Mouse (Mus musculus) MEL (cell line): ENCODE data around the gene Dnajb3. TPM values are rescaled to one million over a fixed set of nuclear protein-coding genes. Genes with fewer than 3 reads are reported as not detected.

Experiments
- DNase-seq: peaks from one replicate; pipeline ENCODE4 v3.0.0; 2011; ENCODE audit warnings: low read depth, low spot score
- H3K27ac ChIP-seq: 2 replicates; pipeline ENCODE4 v1.5.1; 2012; ENCODE audit warnings: low read depth, mild to moderate bottlenecking, control low read depth, low read length, moderate library complexity; ENCODE audit not compliant: control insufficient read depth
- H3K27me3 ChIP-seq, 2 experiments: fragments of 150-350 bp in 1 of 2; sonication (generic) in 1 of 2; 2 replicates each; pipeline ENCODE4 v1.6.1; 2012; ENCODE audit warnings: low read length in 2 of 2, mild to moderate bottlenecking in 2 of 2, improper control_type of control experiment in 1 of 2, moderate library complexity in 1 of 2; ENCODE audit not compliant: insufficient read depth in 2 of 2, control insufficient read depth in 1 of 2
- H3K36me3 ChIP-seq, 2 experiments: 2 replicates each; pipeline ENCODE4 v1.6.1; 2012 to 2014; ENCODE audit warnings: low read length in 2 of 2, improper control_type of control experiment in 1 of 2, inconsistent platforms in 1 of 2, mild to moderate bottlenecking in 1 of 2; ENCODE audit not compliant: insufficient read depth in 2 of 2, control insufficient read depth in 1 of 2
- H3K4me1 ChIP-seq, 2 experiments: fragments of 150-350 bp in 1 of 2; sonication (generic) in 1 of 2; 2 replicates each; pipeline ENCODE4 v1.6.1; 2012; ENCODE audit warnings: low read length in 2 of 2, improper control_type of control experiment in 1 of 2, mild to moderate bottlenecking in 1 of 2; ENCODE audit not compliant: insufficient read depth in 2 of 2, control insufficient read depth in 1 of 2
- H3K4me3 ChIP-seq, 2 experiments: fragments of 150-350 bp in 1 of 2; sonication (generic) in 1 of 2; 2 replicates each; pipeline ENCODE4 v1.5.1; 2012; ENCODE audit warnings: low read depth in 2 of 2, low read length in 2 of 2, mild to moderate bottlenecking in 2 of 2, moderate library complexity in 2 of 2, control low read depth in 1 of 2, improper control_type of control experiment in 1 of 2; ENCODE audit not compliant: control insufficient read depth in 1 of 2, insufficient read depth in 1 of 2
- H3K79me2 ChIP-seq: 2 replicates; pipeline ENCODE4 v1.6.1; 2012; ENCODE audit warnings: mild to moderate bottlenecking, low read length, moderate library complexity; ENCODE audit not compliant: control insufficient read depth, poor library complexity, insufficient read depth
- H3K9ac ChIP-seq: 2 replicates; pipeline ENCODE4 v1.6.1; 2012; ENCODE audit warnings: low read depth, mild to moderate bottlenecking, control low read depth, low read length, moderate library complexity; ENCODE audit not compliant: control insufficient read depth, poor library complexity, severe bottlenecking
- H3K9me3 ChIP-seq: fragments of 150-350 bp; sonication (generic); replicated peaks from 2 replicates; pipeline ENCODE4 v1.6.1; 2012; ENCODE audit warnings: mild to moderate bottlenecking, low read length, improper control_type of control experiment, moderate library complexity; ENCODE audit not compliant: insufficient read depth
- CHD2 ChIP-seq: IDR thresholded peaks from 2 replicates; pipeline ENCODE4 v1.6.1; 2011; ENCODE audit warnings: low read length, improper control_type of control experiment
- ETS1 ChIP-seq: IDR thresholded peaks from 2 replicates; pipeline ENCODE4 v1.6.1; 2012; ENCODE audit warnings: low read depth, mild to moderate bottlenecking, inconsistent platforms, low read length, improper control_type of control experiment, moderate library complexity
- JUND ChIP-seq: IDR thresholded peaks from 2 replicates; pipeline ENCODE4 v1.6.1; 2011; ENCODE audit warnings: low read depth, mild to moderate bottlenecking, improper control_type of control experiment, low read length
- MXI1 ChIP-seq: IDR thresholded peaks from 2 replicates; pipeline ENCODE4 v1.6.1; 2011; ENCODE audit warnings: mild to moderate bottlenecking, low read depth, low read length, improper control_type of control experiment
- MYB ChIP-seq: IDR thresholded peaks from 2 replicates; pipeline ENCODE4 v1.6.1; 2011; ENCODE audit warnings: mild to moderate bottlenecking, low read depth, low read length, improper control_type of control experiment
- MYC ChIP-seq: IDR thresholded peaks from 2 replicates; pipeline ENCODE4 v1.6.1; 2011; ENCODE audit warnings: low read depth, mild to moderate bottlenecking, low read length, improper control_type of control experiment, moderate library complexity
- NELFE ChIP-seq: IDR thresholded peaks from 2 replicates; pipeline ENCODE4 v1.6.1; 2011; ENCODE audit warnings: low read depth, low read length, improper control_type of control experiment
- POLR2A ChIP-seq, 2 experiments: IDR thresholded peaks; 2 replicates each; pipeline ENCODE4 v1.6.1; 2011 to 2012; ENCODE audit warnings: low read length in 2 of 2, mild to moderate bottlenecking in 2 of 2, control low read depth in 1 of 2, improper control_type of control experiment in 1 of 2, low read depth in 1 of 2, moderate library complexity in 1 of 2; ENCODE audit not compliant: control insufficient read depth in 1 of 2, insufficient read depth in 1 of 2, poor library complexity in 1 of 2
- POLR2AphosphoS2 ChIP-seq: IDR thresholded peaks from 2 replicates; pipeline ENCODE4 v1.6.1; 2011; ENCODE audit warnings: low read length, improper control_type of control experiment
- POLR2AphosphoS5 ChIP-seq: IDR thresholded peaks from 2 replicates; pipeline ENCODE4 v1.6.1; 2012; ENCODE audit warnings: low read depth, borderline replicate concordance, mild to moderate bottlenecking, inconsistent platforms, low read length, moderate library complexity, mixed read lengths
- RAD21 ChIP-seq: IDR thresholded peaks from 2 replicates; pipeline ENCODE4 v1.6.1; 2011; ENCODE audit warnings: mild to moderate bottlenecking, low read depth, low read length, improper control_type of control experiment
- RCOR1 ChIP-seq: IDR thresholded peaks from 2 replicates; pipeline ENCODE4 v1.6.1; 2012; ENCODE audit warnings: low read depth, mild to moderate bottlenecking, inconsistent platforms, low read length, improper control_type of control experiment
- TAL1 ChIP-seq: IDR thresholded peaks from 2 replicates; pipeline ENCODE4 v1.6.1; 2012; ENCODE audit warnings: mild to moderate bottlenecking, inconsistent platforms, low read length, moderate library complexity, mixed read lengths
- USF1 ChIP-seq: IDR thresholded peaks from 2 replicates; pipeline ENCODE4 v1.6.1; 2014; ENCODE audit warnings: low read depth, mild to moderate bottlenecking, inconsistent platforms, low read length, improper control_type of control experiment, moderate library complexity
- USF2 ChIP-seq, 2 experiments: IDR thresholded peaks; 2 replicates each; pipeline ENCODE4 v1.6.1; 2011 to 2012; ENCODE audit warnings: improper control_type of control experiment in 2 of 2, low read length in 2 of 2, borderline replicate concordance in 1 of 2, inconsistent platforms in 1 of 2, low read depth in 1 of 2, mild to moderate bottlenecking in 1 of 2; ENCODE audit not compliant: insufficient read depth in 1 of 2
- ZKSCAN1 ChIP-seq: IDR thresholded peaks from 2 replicates; pipeline ENCODE4 v1.6.1; 2012; ENCODE audit warnings: low read depth, mild to moderate bottlenecking, inconsistent platforms, low read length, improper control_type of control experiment, moderate library complexity
- ZMIZ1 ChIP-seq: IDR thresholded peaks from 2 replicates; pipeline ENCODE4 v1.6.1; 2012; ENCODE audit warnings: low read depth, mild to moderate bottlenecking, inconsistent platforms, low read length, improper control_type of control experiment, moderate library complexity
- polyA plus RNA-seq, 2 experiments: library from polyadenylated mRNA; stranded (reverse) in 1 of 2; unstranded in 1 of 2; fragments of >175 nt in 1 of 2; fragments of >200 nt in 1 of 2; gene quantifications; 2 replicates each; pipeline versions ENCODE4 v1.2.1 to v1.2.4; 2012; ENCODE audit warnings: low replicate concordance in 2 of 2, low read depth in 1 of 2; ENCODE audit not compliant: insufficient read length in 2 of 2, insufficient read depth in 1 of 2, missing spikeins in 1 of 2
- total RNA-seq: library from RNA; depleted of rRNA; stranded (reverse); fragments of 300-350 nt; gene quantifications from 2 replicates; pipeline ENCODE4 v1.2.3, GENCODE M21; 2012

Gene Dnajb3
- total and polyA plus RNA-seq, 3 experiments: not detected

- Histone ChIP-seq H3K27me3 (no peaks in the 10 kb centered on the region), H3K9me3 (no peaks in the 10 kb centered on the region), H3K4me3 (no peak overlapping the region), H3K9ac (no peak overlapping the region), H3K4me1 (no peaks in the 10 kb centered on the region), H3K36me3 (no peaks in the 10 kb centered on the region), H3K79me2 (no peaks in the 10 kb centered on the region), H3K27ac (no peak overlapping the region)
- peak; percentile 3 for DNase-seq
- no peak for TF ChIP-seq CHD2
- TF ChIP-seq MXI1: no peak
- no peak for TF ChIP-seq ETS1
- TF ChIP-seq ZKSCAN1: no peak
- TF ChIP-seq POLR2AphosphoS2: no peak
Observed at GRCm38 (mm10) chr1:88218591-88218990, 13.0 kb upstream of the Dnajb3 start.

GRCm38 (mm10) chr1:88218051-88218450 is 12.5 kb upstream of the Dnajb3 start:
- TF ChIP-seq POLR2AphosphoS5 (no peak), POLR2A (IDR thresholded peaks at IDR 0.05; ENCODE audit: control insufficient read depth in 1 of 2, insufficient read depth in 1 of 2, low read depth in 1 of 2, low read length in 2 of 2, poor library complexity in 1 of 2) (no peak), ETS1 (no peak), USF1 (no peak), RAD21 (no peak), RCOR1 (no peak), TAL1 (no peak), POLR2AphosphoS2 (no peak), MYC (no peak), MYB (no peak)
- Histone ChIP-seq H3K9ac (no peak overlapping the region), H3K9me3 (no peaks in the 10 kb centered on the region), H3K79me2 (no peaks in the 10 kb centered on the region), H3K36me3 (no peaks in the 10 kb centered on the region), H3K27me3 (no peaks in the 10 kb centered on the region), H3K27ac (no peak overlapping the region), H3K4me1 (no peaks in the 10 kb centered on the region), H3K4me3 (no peak overlapping the region)
- DNase-seq: peak; percentile 6

- H3K36me3 ChIP-seq: no peaks in the 10 kb centered on the region
- H3K9ac ChIP-seq: no peak overlapping the region
- H3K27me3 ChIP-seq: no peaks in the 10 kb centered on the region
- TF ChIP-seq RCOR1 (no peak), USF1 (no peak), NELFE (no peak), ZMIZ1 (no peak), CHD2 (no peak), JUND (no peak), USF2 (IDR thresholded peaks at IDR 0.05; ENCODE audit: borderline replicate concordance in 1 of 2, insufficient read depth in 1 of 2, low read depth in 1 of 2, low read length in 2 of 2) (no peak), ETS1 (no peak)
- peak; percentile 4 for DNase-seq
- no peaks in the 10 kb centered on the region for H3K79me2 ChIP-seq
- H3K9me3 ChIP-seq: no peaks in the 10 kb centered on the region
- H3K4me1 ChIP-seq: no peaks in the 10 kb centered on the region
- no peak overlapping the region for H3K4me3 ChIP-seq
- no peak overlapping the region for H3K27ac ChIP-seq
Observed at GRCm38 (mm10) chr1:88217576-88217975, 12.0 kb upstream of the Dnajb3 start.
